Mouse (Mus musculus): Measurements from ENCODE around the gene Zbtb21. TPM values are rescaled to one million over a fixed set of nuclear protein-coding genes. Genes with fewer than 3 reads are reported as not detected.

Zbtb21 gene
- polyA plus RNA-seq, 2 experiments, result 11.9 to 17.3 TPM

GRCm38 (mm10) chr16:97941844-97942243 is 20.6 kb downstream of the Zbtb21 start:
- DNase-seq (ENCODE audit: low spot score) (no peak), ATAC-seq (ENCODE audit: low FRiP score, low read depth) (no peak)
- Histone ChIP-seq H3K4me2 (replicated peaks; ENCODE audit: low read depth, low read length, severe bottlenecking) (no peak overlapping the region), H3K4me3 (replicated peaks; ENCODE audit: low read length) (no peak overlapping the region), H3K9me3 (ENCODE audit: control insufficient read depth, low read length) (no peaks in the 10 kb centered on the region), H3K9ac (ENCODE audit: low read depth, low read length, severe bottlenecking) (no peak overlapping the region), H3K27me3 (ENCODE audit: control insufficient read depth, insufficient read depth, low read length) (no peaks in the 10 kb centered on the region), H3K36me3 (ENCODE audit: control insufficient read depth, insufficient read depth, low read length) (no peaks in the 10 kb centered on the region; the same call in none of the 2 replicates), H3K4me1 (ENCODE audit: control insufficient read depth, insufficient read depth, low read length) (no peaks in the 10 kb centered on the region), H3K27ac (replicated peaks; ENCODE audit: low read depth, low read length) (no peak overlapping the region)
- TF ChIP-seq POLR2A (IDR thresholded peaks at IDR 0.05; ENCODE audit: borderline replicate concordance, extremely low read depth, insufficient read depth, insufficient read length), result no peak

GRCm38 (mm10) chr16:97940471-97940973 is 21.9 kb downstream of the Zbtb21 start:
- H3K9me3 ChIP-seq (ENCODE audit: control insufficient read depth, low read length), result no peaks in the 10 kb centered on the region
- no peaks in the 10 kb centered on the region for H3K4me1 ChIP-seq (ENCODE audit: control insufficient read depth, insufficient read depth, low read length)
- TF ChIP-seq POLR2A (IDR thresholded peaks at IDR 0.05; ENCODE audit: borderline replicate concordance, extremely low read depth, insufficient read depth, insufficient read length), result no peak
- no peak for DNase-seq (ENCODE audit: low spot score)
- H3K36me3 ChIP-seq (ENCODE audit: control insufficient read depth, insufficient read depth, low read length), result no peaks in the 10 kb centered on the region; the same call in none of the 2 replicates
- H3K27me3 ChIP-seq (ENCODE audit: control insufficient read depth, insufficient read depth, low read length), result no peaks in the 10 kb centered on the region
- no peak overlapping the region for H3K4me3 ChIP-seq (replicated peaks; ENCODE audit: low read length)
- 82% methylated on average over 3 of the region's 3 CpGs for WGBS
- no peak for ATAC-seq (ENCODE audit: low FRiP score, low read depth)
- no peak overlapping the region for H3K27ac ChIP-seq (replicated peaks; ENCODE audit: low read depth, low read length)
- no peak overlapping the region for H3K4me2 ChIP-seq (replicated peaks; ENCODE audit: low read depth, low read length, severe bottlenecking)
- H3K9ac ChIP-seq (ENCODE audit: low read depth, low read length, severe bottlenecking), result no peak overlapping the region

GRCm38 (mm10) chr16:97935815-97936214 is 26.6 kb downstream of the Zbtb21 start:
- ATAC-seq (ENCODE audit: low FRiP score, low read depth) (no peak), DNase-seq (ENCODE audit: low spot score) (no peak)
- Histone ChIP-seq H3K36me3 (ENCODE audit: control insufficient read depth, insufficient read depth, low read length) (no peaks in the 10 kb centered on the region; the same call in 1 of the 2 replicates), H3K4me2 (replicated peaks; ENCODE audit: low read depth, low read length, severe bottlenecking) (no peak overlapping the region), H3K9ac (ENCODE audit: low read depth, low read length, severe bottlenecking) (no peak overlapping the region), H3K27me3 (ENCODE audit: control insufficient read depth, insufficient read depth, low read length) (no peaks in the 10 kb centered on the region), H3K27ac (replicated peaks; ENCODE audit: low read depth, low read length) (no peak overlapping the region), H3K4me1 (ENCODE audit: control insufficient read depth, insufficient read depth, low read length) (no peaks in the 10 kb centered on the region), H3K9me3 (ENCODE audit: control insufficient read depth, low read length) (no peaks in the 10 kb centered on the region), H3K4me3 (replicated peaks; ENCODE audit: low read length) (no peak overlapping the region)
- 84% methylated on average over 3 of the region's 3 CpGs for WGBS
- TF ChIP-seq POLR2A (IDR thresholded peaks at IDR 0.05; ENCODE audit: borderline replicate concordance, extremely low read depth, insufficient read depth, insufficient read length), result no peak

DNA sequence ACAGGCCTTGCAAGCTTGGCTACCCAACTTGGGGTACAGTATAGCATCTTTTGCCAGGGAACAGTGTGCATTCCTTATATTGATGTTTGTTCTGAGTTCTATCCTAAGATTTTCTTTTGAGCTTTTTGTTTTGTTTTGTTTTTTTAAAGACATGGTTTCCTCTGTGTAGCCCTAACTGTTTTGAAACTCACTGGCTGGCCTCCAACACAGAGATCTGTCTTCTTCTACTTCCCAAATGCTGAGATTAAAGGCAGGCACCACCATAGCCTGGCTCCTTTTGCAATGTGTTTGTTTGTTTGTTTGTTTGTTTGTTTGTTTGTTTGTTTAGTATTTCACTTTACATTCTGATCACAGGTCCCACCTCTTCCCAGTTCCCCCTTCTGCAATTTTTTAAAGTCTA is 32.2 kb downstream of the Zbtb21 start:
- H3K27me3 ChIP-seq (ENCODE audit: control insufficient read depth, insufficient read depth, low read length), result no peaks in the 10 kb centered on the region
- no peaks in the 10 kb centered on the region for H3K4me1 ChIP-seq (ENCODE audit: control insufficient read depth, insufficient read depth, low read length)
- H3K27ac ChIP-seq (replicated peaks; ENCODE audit: low read depth, low read length), result no peak overlapping the region
- H3K9me3 ChIP-seq (ENCODE audit: control insufficient read depth, low read length), result no peaks in the 10 kb centered on the region
- no peak for TF ChIP-seq POLR2A (IDR thresholded peaks at IDR 0.05; ENCODE audit: borderline replicate concordance, extremely low read depth, insufficient read depth, insufficient read length)
- H3K4me2 ChIP-seq (replicated peaks; ENCODE audit: low read depth, low read length, severe bottlenecking), result no peak overlapping the region
- no peaks in the 10 kb centered on the region for H3K36me3 ChIP-seq (ENCODE audit: control insufficient read depth, insufficient read depth, low read length)
- DNase-seq (ENCODE audit: low spot score) (no peak), ATAC-seq (ENCODE audit: low FRiP score, low read depth) (no peak)
- no peak overlapping the region for H3K9ac ChIP-seq (ENCODE audit: low read depth, low read length, severe bottlenecking)
- H3K4me3 ChIP-seq (replicated peaks; ENCODE audit: low read length), result no peak overlapping the region

DNA sequence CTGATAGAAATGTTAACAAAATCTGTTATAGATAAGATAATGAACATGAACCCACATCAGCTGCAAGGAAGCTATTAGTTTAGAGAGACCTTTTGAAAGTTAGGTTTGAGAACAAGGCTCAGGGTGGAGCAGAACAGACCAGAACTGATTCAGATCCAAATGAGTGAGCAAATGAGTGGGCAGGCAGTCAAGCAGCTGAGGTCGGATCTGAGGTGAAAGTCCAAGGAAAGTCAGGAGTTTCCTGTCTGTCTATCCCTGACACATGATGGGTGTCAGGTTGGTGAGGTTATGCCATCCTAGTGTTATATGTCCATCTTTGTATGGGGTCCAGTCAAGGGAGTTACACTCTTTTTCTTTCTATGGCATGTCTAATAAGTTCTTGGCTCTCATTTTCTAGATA is 32.9 kb downstream of the Zbtb21 start:
- Histone ChIP-seq H3K27me3 (ENCODE audit: control insufficient read depth, insufficient read depth, low read length) (no peaks in the 10 kb centered on the region), H3K4me3 (replicated peaks; ENCODE audit: low read length) (no peak overlapping the region), H3K4me2 (replicated peaks; ENCODE audit: low read depth, low read length, severe bottlenecking) (no peak overlapping the region), H3K9ac (ENCODE audit: low read depth, low read length, severe bottlenecking) (no peak overlapping the region), H3K9me3 (ENCODE audit: control insufficient read depth, low read length) (no peaks in the 10 kb centered on the region), H3K4me1 (ENCODE audit: control insufficient read depth, insufficient read depth, low read length) (no peaks in the 10 kb centered on the region), H3K27ac (replicated peaks; ENCODE audit: low read depth, low read length) (no peak overlapping the region), H3K36me3 (ENCODE audit: control insufficient read depth, insufficient read depth, low read length) (no peaks in the 10 kb centered on the region)
- 73% methylated on average over 1 of the region's 1 CpGs for WGBS
- TF ChIP-seq POLR2A (IDR thresholded peaks at IDR 0.05; ENCODE audit: borderline replicate concordance, extremely low read depth, insufficient read depth, insufficient read length), result no peak
- DNase-seq (ENCODE audit: low spot score) (no peak), ATAC-seq (ENCODE audit: low FRiP score, low read depth) (no peak)

All from limb, embryonic 14.5 days (tissue).